ENCODE assay signal across 28 mouse cellular contexts in genomic region chr9:105301396-105301795, GRCm38 (mm10).
DNase-seq lines count a peak whose midpoint lies in the region; ATAC-seq and TF ChIP-seq lines count a peak whose summit lies in the region.
"Had no signal": no experiment of that assay in that cellular context is flagged by ENCODE, and none has a peak within 500 bp of the region (broad histone marks: within the 10 kb centered on the region; RNA-seq: fewer than 3 reads in every experiment).

No protein-coding gene starts in this region.

- no peak overlapping the region for H3K27ac ChIP-seq in forebrain, embryonic 14.5 days (ENCODE audit: low read depth, low read length)
- no peak overlapping the region for H3K27ac ChIP-seq in forebrain, embryonic 10.5 days
- 0 out of 2 replicates have a peak overlapping the region, but pooled peaks have one; percentile 7 for H3K27ac ChIP-seq in layer of hippocampus, adult 2 months
- H3K27ac ChIP-seq in midbrain, embryonic 14.5 days (replicated peaks; ENCODE audit: low read depth, low read length), result no peak overlapping the region
- no peak overlapping the region for H3K27ac ChIP-seq in midbrain, embryonic 16.5 days (ENCODE audit: low read length)
- H3K27ac ChIP-seq: embryonic facial prominence, embryonic 13.5 days; embryonic facial prominence, embryonic 15.5 days; forebrain, embryonic 13.5 days had no signal

- H3K4me2 ChIP-seq in forebrain, embryonic 14.5 days (ENCODE audit: low read length), result no peak overlapping the region
- no peak overlapping the region for H3K4me2 ChIP-seq in midbrain, embryonic 14.5 days (ENCODE audit: low read length)
- H3K4me2 ChIP-seq in midbrain, embryonic 16.5 days (ENCODE audit: low read length), result no peak overlapping the region
- H3K4me2 ChIP-seq: embryonic facial prominence, embryonic 13.5 days; embryonic facial prominence, embryonic 15.5 days; forebrain, embryonic 13.5 days had no signal

- no peaks in the 10 kb centered on the region for H3K4me1 ChIP-seq in forebrain, embryonic 14.5 days (ENCODE audit: control insufficient read depth, insufficient read depth, low read length)
- H3K4me1 ChIP-seq in forebrain, embryonic 10.5 days, result no peaks in the 10 kb centered on the region
- H3K4me1 ChIP-seq in midbrain, embryonic 14.5 days (ENCODE audit: control insufficient read depth, insufficient read depth, low read length), result peaks cover 7% of the 10 kb centered on the region; the same call in 1 of the 2 replicates
- peaks cover 4% of the 10 kb centered on the region for H3K4me1 ChIP-seq in midbrain, embryonic 16.5 days (ENCODE audit: control insufficient read depth, insufficient read depth, low read length)
- H3K4me1 ChIP-seq: embryonic facial prominence, embryonic 13.5 days; embryonic facial prominence, embryonic 15.5 days; forebrain, embryonic 13.5 days had no signal

- no peak overlapping the region for H3K4me3 ChIP-seq in forebrain, embryonic 14.5 days (ENCODE audit: low read depth, low read length)
- no peak overlapping the region for H3K4me3 ChIP-seq in forebrain, embryonic 10.5 days
- H3K4me3 ChIP-seq in layer of hippocampus, adult 2 months, result no peak overlapping the region
- no peak overlapping the region for H3K4me3 ChIP-seq in midbrain, embryonic 14.5 days (replicated peaks; ENCODE audit: low read depth, low read length)
- H3K4me3 ChIP-seq in midbrain, embryonic 16.5 days (ENCODE audit: low read depth, low read length), result no peak overlapping the region
- H3K4me3 ChIP-seq: embryonic facial prominence, embryonic 13.5 days; embryonic facial prominence, embryonic 15.5 days; erythroblast, embryonic 14.5 days; forebrain, embryonic 13.5 days had no signal

- H3K9ac ChIP-seq in forebrain, embryonic 14.5 days (ENCODE audit: low read length), result no peak overlapping the region
- H3K9ac ChIP-seq in midbrain, embryonic 14.5 days (replicated peaks; ENCODE audit: low read length), result no peak overlapping the region
- no peak overlapping the region for H3K9ac ChIP-seq in midbrain, embryonic 16.5 days (ENCODE audit: low read depth, low read length)
- H3K9ac ChIP-seq: embryonic facial prominence, embryonic 13.5 days; embryonic facial prominence, embryonic 15.5 days; forebrain, embryonic 13.5 days had no signal

- TF ChIP-seq POLR2A in brain, embryonic 14.5 days (IDR thresholded peaks at IDR 0.05; ENCODE audit: borderline replicate concordance, extremely low read depth, insufficient read depth, insufficient read length, poor library complexity, severe bottlenecking), result no peak

- no peaks in the 10 kb centered on the region for H3K9me3 ChIP-seq in forebrain, embryonic 14.5 days (replicated peaks; ENCODE audit: control insufficient read depth, low read length)
- no peaks in the 10 kb centered on the region for H3K9me3 ChIP-seq in forebrain, embryonic 10.5 days
- H3K9me3 ChIP-seq in midbrain, embryonic 14.5 days (ENCODE audit: control insufficient read depth, low read length), result no peaks in the 10 kb centered on the region
- no peaks in the 10 kb centered on the region for H3K9me3 ChIP-seq in midbrain, embryonic 16.5 days (replicated peaks; ENCODE audit: control insufficient read depth, low read length, poor library complexity, severe bottlenecking)
- H3K9me3 ChIP-seq: embryonic facial prominence, embryonic 13.5 days; embryonic facial prominence, embryonic 15.5 days; forebrain, embryonic 13.5 days had no signal

- no peaks in the 10 kb centered on the region for H3K36me3 ChIP-seq in forebrain, embryonic 14.5 days (ENCODE audit: control insufficient read depth, insufficient read depth, low read length)
- no peaks in the 10 kb centered on the region for H3K36me3 ChIP-seq in forebrain, embryonic 10.5 days (replicated peaks)
- H3K36me3 ChIP-seq in midbrain, embryonic 14.5 days (ENCODE audit: control insufficient read depth, insufficient read depth, low read length), result no peaks in the 10 kb centered on the region
- no peaks in the 10 kb centered on the region for H3K36me3 ChIP-seq in midbrain, embryonic 16.5 days (ENCODE audit: control insufficient read depth, insufficient read depth, low read length)
- H3K36me3 ChIP-seq: embryonic facial prominence, embryonic 13.5 days; embryonic facial prominence, embryonic 15.5 days; G1E had no signal

- TF ChIP-seq CTCF in layer of hippocampus, adult 2 months (conservative IDR thresholded peaks at IDR 0.05), result no peak
- no peak for TF ChIP-seq CTCF in brain, embryonic 14.5 days (IDR thresholded peaks at IDR 0.05; ENCODE audit: borderline replicate concordance, extremely low read depth, insufficient read depth, insufficient read length)

- peak; percentile 27 for DNase-seq in forebrain, embryonic 14.5 days (ENCODE audit: low spot score)
- no peak for DNase-seq in forebrain, embryonic 10.5 days (ENCODE audit: extremely low spot score, low spot score)
- no peak for DNase-seq in layer of hippocampus, adult 2 months (ENCODE audit: low spot score in 2 of 2)
- DNase-seq in layer of hippocampus, adult 9-11 months, result no peak
- peak; percentile 55 for DNase-seq in midbrain, embryonic 14.5 days
- DNase-seq in brain, embryonic 14.5 days (ENCODE audit: low read depth), result peak; percentile 59
- DNase-seq: adrenal gland, adult 8-10 months; adrenal gland, postnatal 14 days; adrenal gland, postnatal 36 days; B cell, adult 2 months; cerebellum, adult 11 months; cerebellum, adult 18-20 months; cerebellum, adult 8-10 months; cerebellum, adult 9-11 months; cerebellum, postnatal 14 days; cerebellum, postnatal 36 days; embryo, embryonic 11 days had no signal

- no peak for ATAC-seq in forebrain, embryonic 14.5 days
- ATAC-seq in midbrain, embryonic 14.5 days (ENCODE audit: low FRiP score, low TSS enrichment), result no peak
- no peak for ATAC-seq in midbrain, embryonic 16.5 days
- ATAC-seq: activated CD4-positive, CD25-positive, alpha-beta regulatory T cell, adult 4 months; CD4-positive, CD25-positive, alpha-beta regulatory T cell, adult 4 months; forebrain, embryonic 13.5 days; forebrain, embryonic 16.5 days; Patski had no signal

- no peaks in the 10 kb centered on the region for H3K27me3 ChIP-seq in forebrain, embryonic 14.5 days (replicated peaks; ENCODE audit: control insufficient read depth, insufficient read depth, low read length)
- H3K27me3 ChIP-seq in forebrain, embryonic 10.5 days (ENCODE audit: poor library complexity, severe bottlenecking), result no peaks in the 10 kb centered on the region
- no peaks in the 10 kb centered on the region for H3K27me3 ChIP-seq in midbrain, embryonic 14.5 days (ENCODE audit: control insufficient read depth, insufficient read depth, low read length)
- H3K27me3 ChIP-seq in midbrain, embryonic 16.5 days (ENCODE audit: control insufficient read depth, insufficient read depth, low read depth, low read length), result no peaks in the 10 kb centered on the region
- H3K27me3 ChIP-seq: CH12.LX; embryonic facial prominence, embryonic 15.5 days; forebrain, embryonic 13.5 days; Patski had no signal

- WGBS in forebrain, embryonic 14.5 days, result 96% methylated on average over 1 of the region's 1 CpGs
- WGBS in forebrain, embryonic 10.5 days, result 96% methylated on average over 1 of the region's 1 CpGs
- WGBS in midbrain, embryonic 14.5 days, result 66% methylated on average over 1 of the region's 1 CpGs
- 72% methylated on average over 1 of the region's 1 CpGs for WGBS in midbrain, embryonic 16.5 days

Comparison
In these comparisons a context has a peak if more than half of its experiments do, and no peak if none do; other contexts are left out.
1. DNase-seq: peak in forebrain, embryonic 14.5 days (single experiment), midbrain, embryonic 14.5 days (single experiment) and brain, embryonic 14.5 days (single experiment); none in forebrain, embryonic 10.5 days (single experiment), layer of hippocampus, adult 2 months (0 of 2) and layer of hippocampus, adult 9-11 months (single experiment).